Mouse (Mus musculus) telencephalon, adult 2 months (tissue): Measurements from ENCODE around the gene Clybl.

ENCODE experiments used
- DNase-seq: peaks from one replicate; pipeline ENCODE4 v3.0.0-alpha.2; 2011; ENCODE audit warnings: low read depth, low spot score

Gene Clybl

GRCm38 (mm10) chr14:122246919-122247859, 65.7 kb downstream of the Clybl start:
- no peak for DNase-seq

- DNase-seq: no peak
Measured at GRCm38 (mm10) chr14:122249123-122249522, 67.6 kb downstream of the Clybl start.

- no peak for DNase-seq
Measured at GRCm38 (mm10) chr14:122251346-122251745, 69.8 kb downstream of the Clybl start.

DNA sequence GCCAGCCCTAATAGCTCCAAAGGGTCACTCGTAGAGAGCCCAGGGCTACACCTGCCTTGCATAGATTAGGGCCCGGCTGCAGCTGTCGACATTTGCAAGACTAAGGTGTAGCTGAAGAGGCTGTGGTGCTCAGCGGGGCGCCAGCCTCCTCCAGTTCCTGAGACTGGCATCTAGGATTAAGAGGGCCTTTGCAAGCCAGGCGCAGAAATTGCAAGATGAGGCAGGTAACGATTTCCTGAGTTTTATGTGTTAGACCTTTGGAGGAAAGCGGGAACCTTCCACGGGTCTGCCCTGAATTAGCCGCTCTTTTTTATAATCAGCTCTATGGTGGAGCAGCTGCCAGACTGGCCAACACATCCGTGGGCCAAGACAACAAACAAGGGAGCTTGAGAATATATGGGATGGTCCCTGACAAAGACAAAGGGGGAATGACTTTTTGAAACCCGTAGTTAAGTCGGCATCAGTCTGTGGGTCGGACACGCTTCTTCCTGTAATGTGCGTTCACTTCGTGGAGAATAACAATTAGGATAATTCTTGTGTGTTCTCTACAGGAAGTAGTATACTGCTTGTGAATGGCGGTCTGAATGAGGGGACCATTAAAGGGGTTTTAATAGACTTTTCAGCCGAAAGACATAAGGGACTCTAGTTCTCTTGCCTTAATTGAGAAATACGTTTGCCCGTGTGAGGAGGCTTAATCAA, 74.2 kb downstream of the Clybl start:
- no peak for DNase-seq

DNA sequence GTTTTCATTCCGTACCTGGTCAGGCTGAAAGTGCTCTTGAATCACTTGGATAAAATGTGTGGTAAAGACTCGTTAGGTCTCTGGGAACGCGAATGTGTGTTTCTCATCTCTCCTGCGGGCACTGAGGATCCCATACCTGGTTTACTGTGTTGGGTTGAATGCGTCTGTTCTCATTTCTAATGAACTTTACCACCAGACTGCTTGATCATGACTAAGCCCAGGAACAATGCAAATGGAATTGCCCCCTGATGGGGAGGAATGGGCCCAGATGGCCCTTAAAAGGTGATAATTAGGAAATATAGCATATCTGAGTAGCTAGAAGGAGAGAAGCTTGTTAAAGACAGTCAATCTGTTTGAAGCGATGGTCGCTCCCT, 74.7 kb downstream of the Clybl start:
- DNase-seq: no peak

DNA sequence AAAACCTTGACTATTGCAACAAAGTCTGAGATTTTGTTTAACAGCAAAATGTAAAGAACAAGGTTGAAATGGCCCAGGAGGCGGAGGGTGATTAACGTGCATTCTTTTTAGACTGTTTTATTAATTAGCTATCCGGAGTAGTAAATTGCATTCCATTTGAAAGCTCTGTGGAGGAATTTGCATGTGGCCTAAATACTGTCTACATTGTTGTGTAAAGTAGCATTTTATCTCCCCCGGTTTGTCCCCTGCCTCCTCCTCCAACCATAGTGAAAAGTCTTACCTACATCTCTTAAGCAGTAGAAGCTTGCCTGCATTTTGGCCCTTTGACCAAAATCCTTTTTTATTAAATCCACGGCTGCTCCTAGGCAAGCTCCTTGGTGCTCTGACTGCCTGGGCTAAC, 76.8 kb downstream of the Clybl start:
- DNase-seq: no peak

GRCm38 (mm10) chr14:122261250-122261649, 79.7 kb downstream of the Clybl start:
- no peak for DNase-seq

GRCm38 (mm10) chr14:122262851-122263659, 81.6 kb downstream of the Clybl start:
- DNase-seq: no peak

- no peak for DNase-seq
Measured at GRCm38 (mm10) chr14:122265214-122265613, 83.7 kb downstream of the Clybl start.

GRCm38 (mm10) chr14:122267590-122267989, 86.1 kb downstream of the Clybl start:
- DNase-seq: no peak

GRCm38 (mm10) chr14:122271104-122271746, 89.7 kb downstream of the Clybl start:
- DNase-seq: no peak

GRCm38 (mm10) chr14:122277142-122277541, 95.6 kb downstream of the Clybl start:
- DNase-seq: no peak

DNA sequence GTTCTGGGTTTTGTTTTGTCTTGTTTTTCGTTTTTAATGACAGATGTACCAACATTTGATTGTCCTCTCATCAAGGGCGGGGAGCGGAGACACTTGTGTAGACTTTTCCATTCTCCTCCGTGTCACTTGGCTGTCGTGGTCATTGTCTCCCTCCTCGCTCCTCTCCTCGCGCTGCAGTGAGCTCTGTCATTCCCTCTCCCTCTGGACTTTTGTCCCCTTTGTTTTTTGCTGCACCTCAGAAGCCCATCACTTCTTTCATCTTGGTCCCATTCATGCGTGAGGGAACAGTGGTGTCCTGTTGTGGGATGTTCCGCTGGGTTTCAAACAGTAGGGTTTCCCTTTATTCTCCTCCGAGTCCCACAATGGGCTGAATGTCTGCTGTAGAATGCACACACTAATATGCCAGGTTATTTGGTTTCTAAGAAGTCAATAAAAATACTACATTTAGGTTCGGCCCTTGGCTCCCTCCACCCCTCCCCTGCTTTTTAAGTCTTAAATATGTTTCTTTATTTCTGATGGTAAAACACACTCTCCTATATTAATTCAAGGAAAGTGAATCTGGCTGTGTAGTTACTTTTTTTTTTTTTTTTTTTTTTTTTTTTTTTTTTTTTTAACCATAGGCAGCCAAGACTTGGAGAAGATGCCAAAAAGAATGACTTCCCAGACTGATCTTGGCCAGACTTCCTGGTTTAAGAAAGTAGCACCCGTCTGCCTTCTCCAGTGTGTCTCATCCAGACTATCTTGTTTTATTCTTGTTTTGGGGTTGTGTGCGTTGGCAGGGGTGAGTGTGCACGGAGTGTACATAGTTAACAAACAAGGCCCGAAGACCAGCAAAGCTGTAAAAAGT, 98.2 kb downstream of the Clybl start:
- DNase-seq: no peak

GRCm38 (mm10) chr14:122280309-122281071, 99.0 kb downstream of the Clybl start:
- no peak for DNase-seq

DNA sequence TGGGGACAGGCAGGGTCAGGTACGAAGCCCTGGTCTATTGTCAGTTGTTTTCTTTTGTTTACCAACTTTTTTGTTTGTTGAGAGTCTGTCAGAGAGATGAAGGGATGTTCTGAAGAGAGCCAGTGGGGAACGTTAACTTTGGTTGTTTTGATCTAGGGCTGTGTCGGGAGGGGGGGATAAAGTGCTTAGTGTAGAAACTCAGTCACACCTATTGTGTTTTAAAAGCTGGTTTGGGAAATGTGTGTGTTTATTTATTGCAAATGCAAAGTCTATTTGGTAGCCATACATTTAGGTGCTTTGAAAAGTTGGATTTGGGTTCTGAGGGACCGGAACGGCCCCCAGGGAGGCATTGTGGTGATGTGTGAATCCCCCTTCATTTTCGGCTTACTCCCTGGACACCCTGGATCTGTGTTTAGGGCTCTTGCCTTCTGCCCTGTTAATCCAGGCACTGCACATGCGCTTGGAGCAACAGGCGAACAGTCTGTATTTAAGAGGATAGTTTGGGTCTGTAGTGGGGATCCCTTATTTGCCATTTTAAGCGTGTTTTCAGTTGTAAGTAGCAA, 99.6 kb downstream of the Clybl start:
- no peak for DNase-seq

GRCm38 (mm10) chr14:122283959-122284358, 102.5 kb downstream of the Clybl start:
- DNase-seq: no peak

- DNase-seq: no peak
Measured at GRCm38 (mm10) chr14:122296399-122296798, 114.9 kb downstream of the Clybl start.

GRCm38 (mm10) chr14:122296864-122297263, 115.4 kb downstream of the Clybl start:
- DNase-seq: no peak

DNA sequence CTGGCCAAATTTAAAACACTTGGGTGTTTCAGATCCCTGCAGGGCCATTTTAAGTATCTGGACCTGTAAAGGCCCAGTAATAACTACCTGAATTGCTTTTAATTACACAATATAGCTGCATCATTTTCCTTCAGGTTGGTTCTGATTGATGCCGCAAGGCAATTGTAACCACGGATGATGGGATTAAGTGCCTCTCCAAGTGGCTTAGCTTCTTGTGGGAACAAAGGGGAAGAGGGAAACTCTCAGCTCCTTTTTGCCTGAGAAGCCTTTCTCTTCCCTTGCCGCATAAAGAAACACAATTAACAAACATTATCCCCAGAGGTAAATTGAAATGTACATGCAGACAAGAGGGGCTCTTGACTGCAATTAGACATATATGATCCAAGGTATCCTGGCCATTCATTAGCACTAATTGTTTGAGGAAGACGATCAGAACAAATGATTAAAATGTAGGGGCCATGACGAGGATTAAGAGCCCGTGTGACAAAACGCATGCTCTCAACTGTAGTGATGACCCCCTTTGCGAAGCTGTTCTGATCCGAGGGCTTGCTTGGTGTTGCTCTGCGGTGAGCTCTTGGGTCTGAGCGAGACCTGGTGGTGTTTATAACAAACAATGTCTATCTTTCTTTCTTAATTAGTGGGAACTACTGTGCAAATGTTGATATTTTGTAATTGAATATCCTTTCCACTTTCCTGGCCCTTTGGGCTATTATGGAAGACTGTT, 116.0 kb downstream of the Clybl start:
- no peak for DNase-seq
